Mouse (Mus musculus) layer of hippocampus, adult 2 months (tissue): Measurements from ENCODE around the gene Psmc4. TPM values are rescaled to one million over a fixed set of nuclear protein-coding genes. Genes with fewer than 3 reads are reported as not detected.

Source experiments
- DNase-seq, 2 experiments: peaks; one replicate each; pipeline ENCODE4 v3.0.0; 2022; ENCODE audit warnings: low spot score in 2 of 2
- H3K27ac ChIP-seq: fragments of 200-600 bp; 2 replicates; pipeline ENCODE4 v1.8.1; 2022
- H3K4me3 ChIP-seq: fragments of 200-600 bp; 2 replicates; pipeline ENCODE4 v1.8.1; 2022; ENCODE audit warnings: mild to moderate bottlenecking
- CTCF ChIP-seq: fragments of 200-600 bp; conservative IDR thresholded peaks from 2 replicates; pipeline ENCODE4 v1.8.1; 2022; ENCODE audit warnings: antibody characterized with exemption, mild to moderate bottlenecking, moderate library complexity
- long read RNA-seq, 2 experiments: library from polyadenylated mRNA; stranded (forward); transcript quantifications; one replicate each; pipeline ENCODE4 v2.0.0; 2021; ENCODE audit warnings: borderline mapping rate in 2 of 2
- total RNA-seq, 2 experiments: library from RNA; stranded (reverse); gene quantifications; 2 replicates each; pipeline ENCODE4 v1.2.3; 2021

The Psmc4 gene
- total RNA-seq: 100 to 1,000 TPM; 132 to 133 TPM
- long read RNA-seq, experiment 1, transcript Psmc4-201 (11 exons, 1,440 nt): major isoform, 86 of 108 reads
- long read RNA-seq, experiment 1, partial matches to known transcripts: 9 of 108 reads
- long read RNA-seq, experiment 1, other reads (novel, unspliced or antisense): 13 of 108 reads
- long read RNA-seq, experiment 2, transcript Psmc4-201 (11 exons, 1,440 nt): major isoform, 127 of 161 reads
- long read RNA-seq, experiment 2, partial matches to known transcripts: 11 of 161 reads
- long read RNA-seq, experiment 2, other reads (novel, unspliced or antisense): 23 of 161 reads

DNA sequence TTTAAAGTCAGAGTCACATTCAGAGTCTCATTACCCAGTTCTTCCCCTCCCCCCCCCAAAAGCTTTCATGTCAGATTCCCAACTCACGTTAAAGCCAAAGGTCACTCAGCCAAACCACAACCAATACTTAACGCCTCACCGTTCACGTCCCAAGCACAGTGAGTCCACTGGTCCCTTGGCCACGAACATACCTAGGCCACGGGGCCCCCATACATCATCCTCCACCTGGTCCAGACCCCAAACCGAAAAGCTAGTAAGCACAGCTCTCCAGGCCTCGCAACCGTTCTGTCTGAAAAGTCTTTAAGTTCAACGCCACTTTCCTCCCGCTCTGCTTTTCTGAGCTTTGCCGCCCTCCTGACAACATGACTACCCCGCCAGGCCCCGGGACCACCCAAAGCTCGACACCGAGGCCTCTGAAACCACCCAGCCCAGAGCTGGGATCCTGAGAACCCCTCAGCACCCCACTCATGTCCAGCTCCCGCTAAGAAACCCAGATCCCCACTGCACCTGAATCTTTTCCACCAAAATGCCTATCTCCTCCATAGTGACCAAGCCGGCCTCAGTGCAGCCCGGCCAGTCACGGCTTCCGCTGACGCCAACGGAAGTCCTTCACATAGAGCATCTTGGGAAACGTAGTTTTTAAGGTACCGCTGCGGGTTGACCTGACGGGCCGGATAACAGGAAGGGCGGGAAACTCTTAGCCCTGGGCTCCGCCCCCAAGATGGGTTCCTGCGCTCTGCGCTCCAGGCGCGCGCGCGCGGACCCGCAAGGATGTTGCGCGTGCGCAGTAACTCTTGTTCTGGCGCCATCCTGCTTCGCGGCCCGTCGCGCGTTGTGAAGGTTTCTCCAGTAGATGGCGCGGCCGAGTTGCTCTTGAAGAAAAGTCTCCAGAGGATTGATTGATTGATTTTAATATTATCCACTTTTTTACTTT lies at the start of gene Psmc4:
Gene Psmc4, minus strand, starts transcription at position 626 of the 934 bp plus-strand sequence.
- Histone ChIP-seq H3K4me3 (peak within 1 kb of the TSS; percentile 78), H3K27ac (peak within 1 kb of the TSS; percentile 80)
- peak; percentile 99 for TF ChIP-seq CTCF
- DNase-seq: peak; percentile 96 to 99

DNA sequence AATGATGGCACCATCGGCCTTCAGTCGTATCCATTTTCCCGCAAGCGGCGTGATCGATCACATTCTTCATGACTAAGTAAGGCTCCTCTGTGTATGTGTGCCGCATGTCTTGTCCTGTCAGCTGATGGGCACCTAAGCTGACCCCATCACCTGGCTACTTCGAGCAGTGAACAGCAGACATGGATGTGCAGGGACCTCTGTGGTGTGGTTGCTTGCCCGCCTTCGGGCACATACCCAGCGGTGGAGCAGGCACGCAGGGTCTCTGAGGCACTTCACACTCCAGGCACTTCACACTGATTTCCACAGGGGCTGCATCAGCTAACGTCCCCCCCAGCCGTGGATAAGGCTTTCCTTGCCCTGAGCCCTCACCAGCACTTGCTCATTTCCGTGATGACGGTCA lies 49.2 kb upstream of the Psmc4 start:
- no peak for DNase-seq
- Histone ChIP-seq H3K27ac (no peak overlapping the region), H3K4me3 (no peak overlapping the region)
- no peak for TF ChIP-seq CTCF

DNA sequence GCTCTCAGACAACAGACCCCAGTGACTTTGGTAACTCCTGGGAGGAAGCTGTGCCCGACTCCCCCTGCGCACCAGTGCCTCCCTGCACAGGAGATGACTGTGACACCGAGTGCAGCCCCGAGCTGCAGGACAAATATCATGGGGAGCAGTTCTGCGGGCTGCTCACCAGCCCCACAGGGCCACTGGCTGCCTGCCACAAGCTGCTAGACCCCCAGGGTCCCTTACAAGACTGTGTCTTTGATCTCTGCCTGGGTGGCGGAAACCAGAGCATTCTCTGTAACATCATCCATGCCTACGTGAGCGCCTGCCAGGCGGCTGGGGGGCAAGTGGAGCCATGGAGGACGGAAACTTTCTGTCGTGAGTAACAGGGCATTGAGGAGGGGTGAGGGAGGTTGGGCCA lies 43.6 kb upstream of the Psmc4 start:
- H3K4me3 ChIP-seq: no peak overlapping the region
- no peak for DNase-seq
- no peak for TF ChIP-seq CTCF
- H3K27ac ChIP-seq: no peak overlapping the region

DNA sequence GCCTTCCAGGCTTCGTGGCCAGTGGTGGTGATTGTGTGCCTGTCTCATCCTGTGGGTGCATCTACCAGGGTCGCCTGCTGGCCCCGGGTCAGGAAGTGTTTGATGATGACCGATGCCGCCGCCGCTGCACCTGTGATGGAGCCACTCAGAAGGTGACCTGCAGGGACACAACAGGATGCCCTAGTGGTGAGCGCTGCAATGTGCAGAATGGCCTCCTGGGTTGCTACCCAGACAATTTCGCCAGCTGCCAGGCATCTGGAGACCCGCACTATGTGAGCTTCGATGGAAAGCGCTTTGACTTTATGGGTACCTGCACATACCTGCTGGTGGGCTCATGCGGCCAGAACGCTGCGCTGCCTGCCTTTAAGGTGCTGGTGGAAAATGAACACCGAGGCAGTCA lies 36.3 kb upstream of the Psmc4 start:
- no peak overlapping the region for H3K4me3 ChIP-seq
- no peak overlapping the region for H3K27ac ChIP-seq
- DNase-seq: no peak
- no peak for TF ChIP-seq CTCF

DNA sequence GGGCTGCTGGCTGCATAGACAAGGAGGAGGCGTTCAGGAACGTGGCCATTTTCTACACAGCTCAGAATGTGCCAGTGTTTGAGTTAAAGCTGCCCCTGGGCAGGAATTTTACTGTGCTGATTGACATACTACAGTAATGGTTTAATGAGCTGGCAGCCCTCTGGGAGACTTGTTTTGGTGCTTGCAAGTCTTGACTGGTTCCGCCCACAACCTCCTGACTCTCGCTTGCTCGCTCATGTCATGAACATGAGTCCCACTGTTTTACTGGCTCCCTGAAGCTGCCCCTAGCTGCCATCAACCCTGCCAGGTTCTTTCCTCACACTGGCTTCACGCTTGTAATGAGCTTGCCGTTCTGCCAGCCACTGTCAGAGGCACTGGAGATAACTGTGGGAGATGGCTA lies 34.3 kb upstream of the Psmc4 start:
- Histone ChIP-seq H3K27ac (peak overlapping the region; percentile 18; the same call in 1 of the 2 replicates), H3K4me3 (no peak overlapping the region)
- peak; percentile 11 to 23 for DNase-seq
- TF ChIP-seq CTCF: no peak

DNA sequence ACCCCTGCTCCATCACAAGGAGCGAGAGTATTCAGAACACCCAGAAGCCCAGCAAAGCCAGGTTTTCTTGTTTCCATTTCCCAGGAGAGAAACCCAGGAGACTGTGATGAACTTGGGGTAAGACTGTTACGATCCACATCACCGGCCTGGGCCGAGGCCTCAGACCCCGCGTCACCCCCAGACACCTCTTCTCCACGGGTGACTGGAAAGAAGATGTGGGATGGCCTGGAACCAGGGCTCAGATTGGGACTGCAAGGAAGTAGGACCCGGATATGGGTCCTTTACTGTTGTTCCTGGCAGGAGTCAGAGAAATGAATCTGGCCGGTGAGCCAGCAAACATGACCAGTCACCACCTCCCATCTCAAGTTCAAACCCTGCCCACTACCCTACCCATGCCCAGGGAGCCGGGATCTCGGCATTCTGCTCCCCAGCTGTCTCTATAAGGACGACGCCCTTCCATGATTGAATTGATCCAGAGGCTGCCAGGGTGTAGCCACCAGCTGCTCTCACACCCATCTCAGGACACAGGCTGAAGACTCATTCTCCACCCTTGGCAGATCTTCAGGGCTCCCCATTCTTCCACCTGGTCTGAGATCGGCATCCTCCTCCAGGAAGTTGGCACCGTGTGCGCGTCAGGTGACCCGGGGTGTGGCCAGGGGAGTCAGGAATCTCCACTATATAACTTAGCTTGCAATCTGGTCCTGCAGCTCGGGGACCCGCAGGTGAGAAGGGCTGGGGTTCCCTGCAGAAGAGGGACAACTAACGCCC lies 20.8 kb upstream of the Psmc4 start, which contains the start of gene Fcgbp:
Gene Fcgbp, plus strand, starts transcription at position 706 of the 768 bp plus-strand sequence.
- Histone ChIP-seq H3K27ac (no peak within 1 kb of the TSS), H3K4me3 (no peak within 1 kb of the TSS)
- TF ChIP-seq CTCF: no peak
- no peak for DNase-seq

DNA sequence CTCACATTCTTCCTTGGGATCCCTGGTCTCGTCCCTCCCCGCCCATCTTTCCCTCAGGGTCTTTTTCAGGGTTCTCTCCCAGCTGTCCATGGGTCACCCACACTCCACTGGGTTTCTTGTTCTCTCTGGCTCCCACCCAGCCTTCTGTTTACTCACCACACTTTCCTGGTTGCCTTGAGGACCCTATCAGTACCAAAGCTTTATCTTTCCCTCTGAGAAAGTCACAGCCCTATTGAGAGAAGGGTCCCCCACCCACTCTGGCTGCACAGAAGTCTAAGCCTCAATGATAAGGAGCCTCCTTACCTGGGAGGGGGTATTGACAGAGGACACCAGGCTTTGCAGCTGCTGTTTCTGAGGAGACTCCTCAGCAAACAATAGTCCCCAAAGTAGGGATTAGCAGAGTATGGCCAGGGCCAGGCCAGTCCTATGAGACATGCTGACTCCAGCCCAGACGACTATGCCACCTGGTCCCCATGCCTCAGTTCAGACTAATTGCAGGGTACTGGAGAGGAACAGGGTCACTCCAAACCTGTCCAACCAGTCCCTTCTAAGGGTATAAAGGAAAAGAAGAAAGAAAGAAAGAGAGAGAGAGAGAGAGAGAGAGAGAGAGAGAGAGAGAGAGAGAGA lies 19.8 kb upstream of the Psmc4 start:
- Histone ChIP-seq H3K27ac (no peak overlapping the region), H3K4me3 (no peak overlapping the region)
- no peak for TF ChIP-seq CTCF
- no peak for DNase-seq

DNA sequence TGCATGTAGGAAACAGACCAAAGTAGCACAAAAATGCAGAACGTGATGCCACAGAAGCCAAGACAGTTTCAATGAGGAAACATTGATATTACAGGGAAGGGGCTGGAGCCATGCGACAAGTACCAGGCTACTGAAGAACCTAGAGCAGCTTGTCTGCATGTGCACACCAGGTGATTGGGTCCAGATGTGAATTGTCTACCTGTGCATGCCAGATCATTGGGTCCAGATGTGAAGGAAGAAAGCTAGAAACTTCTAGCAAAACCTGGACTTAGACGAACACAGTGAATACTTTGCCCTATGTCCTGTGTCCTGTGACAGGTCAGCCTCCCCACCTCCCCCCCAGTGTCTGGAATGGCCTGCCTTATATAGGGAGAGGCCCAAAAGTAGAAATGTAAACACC lies 18.8 kb upstream of the Psmc4 start:
- H3K4me3 ChIP-seq: no peak overlapping the region
- no peak overlapping the region for H3K27ac ChIP-seq
- no peak for TF ChIP-seq CTCF
- no peak for DNase-seq

DNA sequence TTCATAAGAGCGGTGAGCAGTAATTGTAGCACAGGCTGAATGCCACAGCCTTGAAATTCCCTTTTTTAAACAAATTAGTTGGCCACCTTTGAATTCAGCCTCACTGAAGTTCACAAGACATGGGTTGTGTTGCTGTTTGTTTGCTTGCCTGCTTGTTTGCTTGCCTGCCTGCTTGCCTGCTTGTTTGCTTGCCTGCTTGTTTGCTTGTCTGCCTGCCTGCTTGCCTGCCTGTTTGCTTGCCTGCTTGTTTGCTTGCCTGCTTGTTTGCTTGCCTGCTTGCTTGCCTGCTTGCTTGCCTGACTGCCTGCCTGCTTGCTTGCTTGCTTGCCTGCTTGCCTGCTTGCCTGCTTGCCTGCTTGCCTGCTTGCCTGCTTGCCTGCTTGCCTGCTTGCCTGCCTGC lies 10.1 kb upstream of the Psmc4 start:
- H3K4me3 ChIP-seq: no peak overlapping the region
- no peak for DNase-seq
- TF ChIP-seq CTCF: no peak
- H3K27ac ChIP-seq: no peak overlapping the region

DNA sequence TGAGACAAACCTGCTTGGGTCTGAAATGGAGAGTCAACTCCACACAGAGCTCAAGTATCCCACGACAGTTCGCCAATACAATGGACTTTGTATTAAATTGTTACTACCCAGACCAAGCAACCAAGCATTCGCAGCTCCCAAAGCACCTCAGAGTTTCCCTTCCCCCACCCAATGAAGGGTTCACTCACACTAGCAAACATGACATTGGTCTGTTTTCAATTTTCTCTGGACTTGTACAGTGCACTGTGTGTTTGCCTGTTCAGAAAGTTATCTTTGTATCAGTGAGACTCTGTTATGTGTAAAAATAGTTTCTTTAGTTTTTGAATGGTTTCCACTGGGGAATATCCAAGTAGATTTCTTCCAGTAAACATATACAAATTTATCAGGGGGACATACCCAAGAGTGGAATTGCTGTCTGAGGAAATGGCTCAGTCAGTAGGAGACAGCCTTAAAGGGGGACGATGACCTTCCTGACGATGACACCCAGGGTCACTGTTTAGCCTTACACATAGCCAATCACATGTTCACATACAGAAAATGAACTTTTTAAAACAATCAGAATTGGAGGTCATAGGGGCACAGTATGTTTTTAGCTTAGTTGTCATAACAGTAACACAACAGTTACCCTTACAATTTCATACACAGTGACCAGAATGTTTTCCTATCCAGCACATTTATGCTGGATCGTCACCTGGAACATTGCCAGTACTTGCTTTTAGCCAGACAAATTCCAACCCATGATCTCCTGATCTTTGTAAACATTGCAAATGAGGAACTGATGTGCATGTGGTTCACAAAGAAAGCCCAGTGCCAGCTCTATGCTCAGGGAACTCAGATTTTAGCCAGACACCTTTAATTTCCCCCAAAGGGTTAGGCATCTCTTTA lies 3.4 kb upstream of the Psmc4 start:
- Histone ChIP-seq H3K27ac (no peak overlapping the region), H3K4me3 (no peak overlapping the region)
- DNase-seq: no peak
- TF ChIP-seq CTCF: no peak

DNA sequence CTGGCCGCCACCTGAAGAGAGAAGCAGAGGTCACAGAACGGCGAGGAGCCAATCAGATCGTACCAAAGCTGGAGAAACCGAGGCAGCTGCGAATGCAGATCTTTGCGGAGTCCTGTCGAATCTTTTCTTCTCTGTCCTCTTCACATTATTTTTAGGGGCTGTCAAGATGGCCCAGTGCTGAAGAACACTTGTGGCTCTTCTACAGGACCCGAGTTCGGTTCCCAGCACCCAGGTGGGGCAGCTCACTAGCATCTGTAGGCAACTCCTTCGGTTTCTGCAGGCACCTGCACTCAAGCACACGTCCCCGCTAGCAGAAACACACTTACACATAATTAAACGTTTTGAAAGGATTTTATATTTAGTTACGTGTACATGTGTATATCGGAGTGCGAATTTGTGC lies 683 bp upstream of the Psmc4 start:
- H3K4me3 ChIP-seq: no peak overlapping the region
- TF ChIP-seq CTCF: no peak
- DNase-seq: no peak
- no peak overlapping the region for H3K27ac ChIP-seq
